Mouse (Mus musculus): Measurements from ENCODE around the gene Psme2b. TPM values are rescaled to one million over a fixed set of nuclear protein-coding genes. Genes with fewer than 3 reads are reported as not detected.
"Not testable (repeated sequence)": the region's sequence is repeated elsewhere in the genome, so short reads cannot be mapped to it uniquely, and the experiment has no call there.

The Psme2b gene
- polyA plus RNA-seq, 1 experiment from 2014 or later, result 2.0 TPM

- H3K4me2 ChIP-seq; H3K9ac ChIP-seq; H3K9me3 ChIP-seq (replicated peaks); ATAC-seq (ENCODE audit: low read depth); H3K27me3 ChIP-seq; H3K36me3 ChIP-seq; DNase-seq; H3K27ac ChIP-seq; H3K4me1 ChIP-seq (replicated peaks); H3K4me3 ChIP-seq (replicated peaks): not testable (repeated sequence)
- 37% methylated on average over 6 of the region's 6 CpGs for WGBS (ENCODE audit: insufficient replicate concordance)
Observed at GRCm38 (mm10) chr11:48900654-48901566, 45.1 kb downstream of the Psme2b start.

- no peak overlapping the region for H3K9ac ChIP-seq
- H3K36me3 ChIP-seq, result no peaks in the 10 kb centered on the region
- no peak overlapping the region for H3K4me2 ChIP-seq
- H3K4me3 ChIP-seq (replicated peaks), result no peak overlapping the region
- no peaks in the 10 kb centered on the region for H3K27me3 ChIP-seq
- H3K9me3 ChIP-seq (replicated peaks), result no peaks in the 10 kb centered on the region
- ATAC-seq (ENCODE audit: low read depth) (no peak), DNase-seq (no peak)
- WGBS (ENCODE audit: insufficient replicate concordance), result 53% methylated on average over 2 of the region's 2 CpGs
- H3K4me1 ChIP-seq (replicated peaks), result no peaks in the 10 kb centered on the region
- no peak overlapping the region for H3K27ac ChIP-seq
Observed at GRCm38 (mm10) chr11:48898812-48899431, 47.1 kb downstream of the Psme2b start.

Other genes starting within 250 kb of the Psme2b start
- gene Rack1, start 145.9 kb downstream of the Psme2b start, polyA plus RNA-seq (2015; fragmentation: Nextera tagmentation; extraction: Ambion mirVana), result 688 and 710 TPM in 2 replicates
- 1.7 and 2.4 TPM in 2 replicates for gene Trim41, start 128.8 kb downstream of the Psme2b start, polyA plus RNA-seq (2015; fragmentation: Nextera tagmentation; extraction: Ambion mirVana)
- gene Trim7, start 120.0 kb downstream of the Psme2b start, polyA plus RNA-seq (2015; fragmentation: Nextera tagmentation; extraction: Ambion mirVana), result 0.06 and 0.09 TPM in 2 replicates
- gene Gm12184, start 119.5 kb downstream of the Psme2b start, polyA plus RNA-seq (2015; fragmentation: Nextera tagmentation; extraction: Ambion mirVana), result 1.2 and 1.7 TPM in 2 replicates
- 17.0 and 19.8 TPM in 2 replicates for gene Irgm1, start 74.5 kb downstream of the Psme2b start, polyA plus RNA-seq (2015; fragmentation: Nextera tagmentation; extraction: Ambion mirVana)
- gene Gm5431, start 44.0 kb downstream of the Psme2b start, polyA plus RNA-seq (2015; fragmentation: Nextera tagmentation; extraction: Ambion mirVana), result 0.20 and 0.38 TPM in 2 replicates
- 0.05 and 0.12 TPM in 2 replicates for gene Olfr56, start 32.7 kb upstream of the Psme2b start, polyA plus RNA-seq (2015; fragmentation: Nextera tagmentation; extraction: Ambion mirVana)
- 0.54 and 0.65 TPM in 2 replicates for gene 9930111J21Rik1, start 33.2 kb upstream of the Psme2b start, polyA plus RNA-seq (2015; fragmentation: Nextera tagmentation; extraction: Ambion mirVana)
- not detected in 2 replicates for gene Gm12185, start 46.0 kb upstream of the Psme2b start, polyA plus RNA-seq (2015; fragmentation: Nextera tagmentation; extraction: Ambion mirVana)
- 0.67 and 0.78 TPM in 2 replicates for gene Tgtp1, start 48.0 kb upstream of the Psme2b start, polyA plus RNA-seq (2015; fragmentation: Nextera tagmentation; extraction: Ambion mirVana)
- 0.52 and 0.65 TPM in 2 replicates for gene 9930111J21Rik2, start 105.1 kb upstream of the Psme2b start, polyA plus RNA-seq (2015; fragmentation: Nextera tagmentation; extraction: Ambion mirVana)
- gene Tgtp2, start 118.0 kb upstream of the Psme2b start, polyA plus RNA-seq (2015; fragmentation: Nextera tagmentation; extraction: Ambion mirVana), result 0.22 and 0.59 TPM in 2 replicates
- 7.3 and 7.4 TPM in 2 replicates for gene Ifi47, start 130.4 kb upstream of the Psme2b start, polyA plus RNA-seq (2015; fragmentation: Nextera tagmentation; extraction: Ambion mirVana)
- not detected in 2 replicates for gene Olfr1396, start 168.7 kb upstream of the Psme2b start, polyA plus RNA-seq (2015; fragmentation: Nextera tagmentation; extraction: Ambion mirVana)
- not detected in 2 replicates for gene Olfr1395, start 196.1 kb upstream of the Psme2b start, polyA plus RNA-seq (2015; fragmentation: Nextera tagmentation; extraction: Ambion mirVana)
- not detected in 2 replicates for gene Olfr1394, start 208.2 kb upstream of the Psme2b start, polyA plus RNA-seq (2015; fragmentation: Nextera tagmentation; extraction: Ambion mirVana)
- 0.78 and 0.81 TPM in 2 replicates for gene Btnl9, start 241.0 kb upstream of the Psme2b start, polyA plus RNA-seq (2015; fragmentation: Nextera tagmentation; extraction: Ambion mirVana)

Measured in liver, embryonic 13.5 days (tissue).